ENCODE assay signal across 26 mouse cellular contexts in genomic region chr4:47902749-47903148, GRCm38 (mm10).
DNase-seq lines count a peak whose midpoint lies in the region; ATAC-seq lines count a peak whose summit lies in the region.
"Had no signal": no experiment of that assay in that cellular context is flagged by ENCODE, and none has a peak within 500 bp of the region (broad histone marks: within the 10 kb centered on the region; RNA-seq: fewer than 3 reads in every experiment).

No protein-coding gene starts in this region.

- H3K27me3 ChIP-seq in intestine, embryonic 15.5 days (replicated peaks): no peaks in the 10 kb centered on the region
- H3K27me3 ChIP-seq: embryonic facial prominence, embryonic 13.5 days; forebrain, embryonic 12.5 days; forebrain, embryonic 15.5 days; heart, embryonic 13.5 days; hindbrain, embryonic 12.5 days; hindbrain, embryonic 15.5 days had no signal

- ATAC-seq in intestine, embryonic 15.5 days: peak; percentile 72
- ATAC-seq: activated CD4-positive, CD25-positive, alpha-beta regulatory T cell, adult 4 months; forebrain, embryonic 15.5 days had no signal

- no peaks in the 10 kb centered on the region for H3K9me3 ChIP-seq in intestine, embryonic 15.5 days
- H3K9me3 ChIP-seq: embryonic facial prominence, embryonic 10.5 days; forebrain, embryonic 15.5 days; heart, embryonic 10.5 days; hindbrain, embryonic 12.5 days; hindbrain, embryonic 15.5 days had no signal

- 89% methylated on average over 12 of the region's 12 CpGs for WGBS in intestine, embryonic 15.5 days
- WGBS in large intestine, adult 2 months: 34% methylated on average over 12 of the region's 12 CpGs

- no peaks in the 10 kb centered on the region for H3K4me1 ChIP-seq in intestine, embryonic 15.5 days (replicated peaks)
- H3K4me1 ChIP-seq: embryonic facial prominence, embryonic 10.5 days; heart, embryonic 10.5 days; heart, embryonic 13.5 days; hindbrain, embryonic 12.5 days had no signal

- DNase-seq in adrenal gland, postnatal 10 days: peak; percentile 25
- DNase-seq in adrenal gland, adult 18-20 months (ENCODE audit: low spot score in 2 of 2): no peak
- DNase-seq in heart, adult 11 months: peak; percentile 31
- no peak for DNase-seq in heart, postnatal 4 days
- peak; percentile 86 for DNase-seq in large intestine, adult 2 months (ENCODE audit: low read depth, low spot score)
- DNase-seq in thymus, postnatal 36 days: no peak
- DNase-seq in urinary bladder, postnatal 25 days (ENCODE audit: low spot score): no peak
- DNase-seq: cerebellum, adult 11-12 months; cerebellum, adult 8-10 months; cerebellum, postnatal 36 days; embryo, embryonic 11 days; gastrocnemius, postnatal 25 days; heart, adult 2 months; heart, postnatal 14 days; kidney, adult 9 months had no signal

- no peaks in the 10 kb centered on the region for H3K36me3 ChIP-seq in intestine, embryonic 15.5 days
- H3K36me3 ChIP-seq: embryonic facial prominence, embryonic 10.5 days; embryonic facial prominence, embryonic 13.5 days; forebrain, embryonic 12.5 days; forebrain, embryonic 15.5 days; heart, embryonic 10.5 days; heart, embryonic 13.5 days; hindbrain, embryonic 12.5 days; hindbrain, embryonic 15.5 days had no signal

- no peak overlapping the region for H3K4me3 ChIP-seq in intestine, embryonic 15.5 days (replicated peaks)
- H3K4me3 ChIP-seq: embryonic facial prominence, embryonic 10.5 days; embryonic facial prominence, embryonic 13.5 days; erythroblast, embryonic 14.5 days; forebrain, embryonic 12.5 days; forebrain, embryonic 15.5 days; heart, adult 2 months; heart, embryonic 10.5 days; heart, embryonic 13.5 days; hindbrain, embryonic 12.5 days; hindbrain, embryonic 15.5 days had no signal

- no peak overlapping the region for H3K9ac ChIP-seq in intestine, embryonic 15.5 days
- H3K9ac ChIP-seq: embryonic facial prominence, embryonic 13.5 days; forebrain, embryonic 12.5 days; forebrain, embryonic 15.5 days; heart, embryonic 13.5 days; hindbrain, embryonic 12.5 days; hindbrain, embryonic 15.5 days had no signal

- no peak overlapping the region for H3K4me2 ChIP-seq in intestine, embryonic 15.5 days (replicated peaks)
- H3K4me2 ChIP-seq: embryonic facial prominence, embryonic 13.5 days; forebrain, embryonic 12.5 days; forebrain, embryonic 15.5 days; heart, embryonic 13.5 days; hindbrain, embryonic 12.5 days; hindbrain, embryonic 15.5 days had no signal

- no peak overlapping the region for H3K27ac ChIP-seq in intestine, embryonic 15.5 days
- H3K27ac ChIP-seq: embryonic facial prominence, embryonic 10.5 days; embryonic facial prominence, embryonic 13.5 days; forebrain, embryonic 12.5 days; forebrain, embryonic 15.5 days; heart, adult 2 months; heart, embryonic 10.5 days; heart, embryonic 13.5 days; hindbrain, embryonic 12.5 days; hindbrain, embryonic 15.5 days had no signal

Comparison
In these comparisons a context has a peak if more than half of its experiments do, and no peak if none do; other contexts are left out.
1. DNase-seq: peak in adrenal gland, postnatal 10 days (single experiment), heart, adult 11 months (single experiment) and large intestine, adult 2 months (single experiment); none in adrenal gland, adult 18-20 months (0 of 2), heart, postnatal 4 days (single experiment), thymus, postnatal 36 days (0 of 2) and urinary bladder, postnatal 25 days (single experiment).